Mouse (Mus musculus): ENCODE measurements around the gene Cckbr.

- TF ChIP-seq CTCF (IDR thresholded peaks at IDR 0.05; ENCODE audit: control insufficient read depth, insufficient read depth, insufficient read length) (no peak), MAX (IDR thresholded peaks at IDR 0.05) (no peak)
Observed at GRCm38 (mm10) chr7:105514561-105514960, 89.0 kb downstream of the Cckbr start.
